Mouse (Mus musculus) CH12.LX (cell line): Measurements from ENCODE around the gene Pex16.
A peak's percentile ranks its signal among the peaks of the same experiment; 100 is the strongest.

Experiments
- CTCF ChIP-seq, 2 experiments: IDR thresholded peaks in 1 of 2; conservative IDR thresholded peaks in 1 of 2; 2 replicates each; pipeline ENCODE4 v1.5.1; 2011 to 2012; ENCODE audit warnings: low read depth in 2 of 2, low read length in 2 of 2, improper control_type of control experiment in 1 of 2, inconsistent platforms in 1 of 2, mild to moderate bottlenecking in 1 of 2, moderate library complexity in 1 of 2
- EP300 ChIP-seq: IDR thresholded peaks from 2 replicates; pipeline ENCODE4 v1.6.1; 2011; ENCODE audit warnings: low read length, improper control_type of control experiment
- MAFK ChIP-seq: IDR thresholded peaks from 2 replicates; pipeline ENCODE4 v1.6.1; 2011; ENCODE audit warnings: low read length, improper control_type of control experiment; ENCODE audit not compliant: insufficient replicate concordance
- MAZ ChIP-seq: IDR thresholded peaks from 2 replicates; pipeline ENCODE4 v1.6.1; 2012; ENCODE audit warnings: low read depth, mild to moderate bottlenecking, inconsistent platforms, low read length, improper control_type of control experiment, moderate library complexity
- POLR2A ChIP-seq: IDR thresholded peaks from 2 replicates; pipeline ENCODE4 v1.6.1; 2011; ENCODE audit warnings: low read depth, mild to moderate bottlenecking, improper control_type of control experiment, low read length

GRCm38 (mm10) chr2:92422388-92423135, 48.1 kb downstream of the Pex16 start:
- peak; percentile 18 to 41; a peak in 2 of 4 replicates for TF ChIP-seq CTCF (conservative IDR thresholded peaks at IDR 0.05 in 1 of 2, IDR thresholded peaks at IDR 0.05 in 1 of 2; ENCODE audit: low read depth in 2 of 2, low read length in 2 of 2)
- no peak for TF ChIP-seq POLR2A
- no peak for TF ChIP-seq EP300
- TF ChIP-seq MAZ: no peak
- TF ChIP-seq MAFK: no peak
